Mouse (Mus musculus) macrophage (primary cell): Measurements from ENCODE around the gene Zfhx2. TPM values are rescaled to one million over a fixed set of nuclear protein-coding genes. Genes with fewer than 3 reads are reported as not detected.
"Not testable (repeated sequence)": the region's sequence is repeated elsewhere in the genome, so short reads cannot be mapped to it uniquely, and the experiment has no call there.

ENCODE experiments used
- H3K27ac ChIP-seq: fragments of 350-480 bp; formaldehyde crosslinking; 2 replicates; pipeline ENCODE4 v1.9.0; 2021
- H3K36me3 ChIP-seq: fragments of 350-480 bp; formaldehyde crosslinking; 2 replicates; pipeline ENCODE4 v1.9.0; 2021; ENCODE audit errors: inconsistent target
- H3K4me3 ChIP-seq: fragments of 350-480 bp; formaldehyde crosslinking; 2 replicates; pipeline ENCODE4 v1.9.0; 2021; ENCODE audit errors: inconsistent target
- H3K79me2 ChIP-seq: fragments of 350-480 bp; formaldehyde crosslinking; 2 replicates; pipeline ENCODE4 v1.9.0; 2021; ENCODE audit errors: inconsistent target
- WGBS: methylation state at CpG from one replicate; pipeline ENCODE4 v1.1.7; 2026; ENCODE audit warnings: inconsistent platforms; ENCODE audit not compliant: missing documents; 5-methylcytosine and 5-hydroxymethylcytosine counted together
- polyA plus RNA-seq: library from polyadenylated mRNA; stranded (reverse); fragments of 250-400 nt; gene quantifications from 3 replicates; pipeline ENCODE4 v1.2.4, GENCODE M21; 2018; ENCODE audit warnings: inconsistent platforms

The Zfhx2 gene
- polyA plus RNA-seq, 1 experiment from 2014 or later = 2.9 TPM

DNA sequence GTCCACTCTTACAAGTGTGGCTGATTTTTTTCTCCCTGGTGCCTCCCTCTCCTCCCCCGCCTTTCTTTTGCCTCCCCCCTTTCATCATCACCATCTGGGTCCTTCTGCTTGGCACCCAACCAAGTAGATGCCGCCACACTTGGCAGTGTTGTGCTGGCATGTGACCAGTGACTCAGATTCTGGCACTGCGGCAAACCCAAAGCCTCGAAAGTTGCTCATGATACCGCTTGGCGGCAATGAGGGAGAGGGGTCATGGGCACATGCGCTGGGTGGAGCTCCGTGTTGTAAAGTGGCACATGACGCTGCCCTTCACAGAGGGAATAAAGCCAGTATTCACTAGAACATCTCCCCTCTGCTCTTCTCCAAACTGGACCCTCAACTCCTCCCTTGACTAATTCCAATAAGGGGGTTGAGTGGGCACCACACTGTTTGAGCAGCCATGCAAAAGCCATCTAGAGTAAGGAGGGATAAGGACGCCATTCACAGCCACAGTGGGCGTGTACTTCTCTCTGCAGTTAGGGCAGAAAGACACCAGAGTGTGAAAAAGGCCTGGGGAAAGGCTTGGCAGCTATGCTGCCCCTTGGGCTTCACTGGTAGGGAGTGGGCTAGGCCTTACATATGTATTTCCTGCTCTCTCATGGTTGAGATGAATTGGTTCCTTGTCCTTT is 36.8 kb downstream of the Zfhx2 start:
- no peaks in the 10 kb centered on the region for H3K36me3 ChIP-seq
- H3K79me2 ChIP-seq = no peaks in the 10 kb centered on the region
- 9% methylated on average over 11 of the region's 11 CpGs for WGBS
- no peak overlapping the region for H3K4me3 ChIP-seq
- peak overlapping the region; percentile 39 for H3K27ac ChIP-seq

DNA sequence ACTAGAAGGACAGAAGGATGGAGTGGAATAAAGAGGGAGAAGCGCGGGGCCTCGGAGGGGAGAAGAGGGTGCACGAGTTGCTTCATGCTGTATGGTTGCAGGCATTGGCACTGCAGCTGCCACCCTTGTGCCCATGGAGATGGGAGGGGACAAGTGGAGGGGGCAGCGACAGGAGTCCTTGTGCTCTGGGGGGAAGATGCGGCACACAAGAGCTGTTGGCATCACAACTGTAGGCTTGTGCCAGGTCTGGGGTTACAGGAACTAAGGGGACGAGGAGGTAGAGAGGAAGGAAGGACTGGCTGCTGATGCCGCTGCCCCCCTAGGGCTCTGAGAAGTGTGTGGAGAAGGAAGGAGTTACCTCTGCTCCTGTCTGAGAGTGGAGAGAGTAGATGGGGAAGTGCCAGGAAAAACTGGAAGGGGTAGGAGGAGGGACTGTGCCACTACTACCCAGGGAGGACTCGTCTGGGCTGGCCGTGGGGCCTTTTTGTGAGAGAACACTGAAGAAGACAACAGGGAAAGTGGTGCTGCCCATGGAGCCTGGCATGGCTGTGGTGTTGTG is 37.9 kb downstream of the Zfhx2 start:
- Histone ChIP-seq H3K27ac (no peak overlapping the region), H3K79me2 (no peaks in the 10 kb centered on the region), H3K36me3 (no peaks in the 10 kb centered on the region), H3K4me3 (no peak overlapping the region)
- 37% methylated on average over 10 of the region's 10 CpGs for WGBS

GRCm38 (mm10) chr14:55053708-55054190 is 38.4 kb downstream of the Zfhx2 start:
- Histone ChIP-seq H3K4me3 (no peak overlapping the region), H3K27ac (no peak overlapping the region), H3K79me2 (no peaks in the 10 kb centered on the region), H3K36me3 (no peaks in the 10 kb centered on the region)
- WGBS = 81% methylated on average over 13 of the region's 17 CpGs

DNA sequence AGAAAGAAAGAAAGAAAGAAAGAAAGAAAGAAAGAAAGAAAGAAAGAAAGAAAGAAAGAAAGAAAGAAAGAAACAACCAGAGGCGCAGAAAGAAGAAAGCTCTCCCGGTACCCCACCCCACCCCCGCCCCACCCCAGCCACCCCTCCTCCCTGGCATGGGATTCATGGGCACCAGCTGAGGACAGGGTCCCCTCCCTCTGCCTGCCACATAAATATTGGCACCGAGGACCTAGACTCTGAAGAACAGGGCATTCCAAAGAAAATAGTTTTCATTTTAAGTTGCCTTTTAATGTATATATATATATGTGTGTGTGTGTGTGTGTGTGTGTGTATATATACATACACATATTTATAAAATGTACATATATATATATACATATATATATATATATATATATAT is 39.1 kb downstream of the Zfhx2 start:
- 86% methylated on average over 1 of the region's 4 CpGs for WGBS
- Histone ChIP-seq H3K4me3 (no peak overlapping the region), H3K36me3 (no peaks in the 10 kb centered on the region), H3K27ac (no peak overlapping the region), H3K79me2 (no peaks in the 10 kb centered on the region)

DNA sequence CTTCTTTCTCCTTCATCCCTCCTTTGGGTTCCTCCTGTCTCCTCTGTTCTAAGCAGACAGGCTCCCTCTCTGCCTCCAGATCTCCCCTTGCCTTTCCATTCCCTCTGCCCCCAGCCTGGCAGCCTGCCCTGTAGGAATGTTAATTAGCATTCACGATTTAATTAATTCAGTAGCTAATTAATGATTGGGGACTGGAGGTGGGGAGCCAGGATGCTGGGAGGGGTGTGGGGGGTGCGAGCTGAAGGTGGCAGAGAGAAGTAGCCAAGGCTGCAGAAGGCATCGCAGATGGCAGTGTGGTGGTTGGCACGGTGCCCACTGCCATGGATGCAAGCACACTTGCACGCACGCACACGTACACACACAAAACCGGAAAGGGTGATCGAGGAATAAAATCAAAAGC is 39.6 kb downstream of the Zfhx2 start:
- 68% methylated on average over 7 of the region's 9 CpGs for WGBS
- Histone ChIP-seq H3K4me3 (no peak overlapping the region), H3K79me2 (no peaks in the 10 kb centered on the region), H3K36me3 (no peaks in the 10 kb centered on the region), H3K27ac (no peak overlapping the region)

- no peak overlapping the region for H3K27ac ChIP-seq
- 91% methylated on average over 2 of the region's 2 CpGs for WGBS
These were observed 44.1 kb downstream of the Zfhx2 start for GRCm38 (mm10) chr14:55047971-55048531.

DNA sequence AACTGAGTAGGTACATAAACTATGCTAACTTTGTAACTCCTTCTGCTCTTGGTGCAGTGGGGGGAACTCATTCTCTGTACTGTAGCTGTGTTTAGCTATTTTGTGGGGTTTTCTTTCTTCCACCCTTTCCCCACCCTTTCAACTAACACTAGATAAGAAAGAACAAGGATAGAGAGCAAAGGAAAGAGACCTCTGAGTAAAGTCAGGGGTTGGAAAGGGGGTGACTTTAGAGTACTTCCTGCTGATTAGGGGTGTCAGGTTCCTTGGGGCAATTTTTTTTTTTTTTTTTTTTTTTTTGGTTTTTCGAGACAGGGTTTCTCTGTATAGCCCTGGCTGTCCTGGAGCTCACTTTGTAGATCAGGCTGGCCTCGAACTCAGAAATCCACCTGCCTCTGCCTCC is 48.4 kb downstream of the Zfhx2 start:
- H3K27ac ChIP-seq, H3K79me2 ChIP-seq, H3K4me3 ChIP-seq, H3K36me3 ChIP-seq: not testable (repeated sequence)
- WGBS = no CpG with 5 or more reads among the region's 2 CpGs

More at GRCm38 (mm10) chr14:55047971-55048531, 44.1 kb downstream of the Zfhx2 start:
- Histone ChIP-seq H3K36me3 (no peaks in the 10 kb centered on the region), H3K4me3 (no peak overlapping the region), H3K79me2 (no peaks in the 10 kb centered on the region)

GRCm38 (mm10) chr14:55032695-55033225 is 59.4 kb downstream of the Zfhx2 start:
- H3K27ac ChIP-seq = no peak overlapping the region
- WGBS = 84% methylated on average over 18 of the region's 19 CpGs
- H3K79me2 ChIP-seq = no peaks in the 10 kb centered on the region
- no peak overlapping the region for H3K4me3 ChIP-seq
- H3K36me3 ChIP-seq = no peaks in the 10 kb centered on the region

DNA sequence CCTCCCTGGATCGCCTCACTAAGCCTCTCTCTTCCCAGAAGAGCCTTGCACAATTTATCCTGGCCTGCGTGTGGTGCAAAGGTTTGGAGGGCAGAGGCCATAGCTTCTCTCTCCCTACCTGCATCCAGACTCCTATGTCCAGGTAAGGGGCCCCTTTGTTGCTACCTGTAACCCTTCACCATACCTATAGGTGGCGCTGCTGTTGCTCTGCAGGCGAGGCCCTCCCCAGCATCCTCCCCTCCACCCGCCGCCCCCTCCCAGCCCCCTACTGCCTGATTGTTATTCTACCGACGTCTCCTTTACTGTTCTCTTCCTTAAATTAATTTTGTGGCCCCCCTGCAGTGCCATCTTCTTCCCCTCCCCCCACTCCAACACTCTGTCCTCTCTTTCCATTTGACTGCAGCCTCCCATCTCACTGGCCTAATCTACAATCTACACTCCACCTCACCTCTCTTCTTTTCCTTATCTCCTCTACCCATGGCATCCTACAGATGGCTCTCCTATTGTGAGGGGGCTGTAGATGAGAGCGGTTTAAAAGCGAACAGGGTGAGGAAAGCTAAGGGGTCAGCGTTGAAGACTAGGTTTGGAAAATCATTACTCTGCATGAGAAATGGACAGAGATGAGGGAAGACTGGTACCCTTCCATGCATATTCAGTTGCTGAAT is 63.0 kb downstream of the Zfhx2 start:
- H3K36me3 ChIP-seq = peaks cover 11% of the 10 kb centered on the region; the same call in 1 of the 2 replicates
- no peaks in the 10 kb centered on the region for H3K79me2 ChIP-seq
- H3K27ac ChIP-seq = no peak overlapping the region
- WGBS = 43% methylated on average over 10 of the region's 11 CpGs
- no peak overlapping the region for H3K4me3 ChIP-seq

DNA sequence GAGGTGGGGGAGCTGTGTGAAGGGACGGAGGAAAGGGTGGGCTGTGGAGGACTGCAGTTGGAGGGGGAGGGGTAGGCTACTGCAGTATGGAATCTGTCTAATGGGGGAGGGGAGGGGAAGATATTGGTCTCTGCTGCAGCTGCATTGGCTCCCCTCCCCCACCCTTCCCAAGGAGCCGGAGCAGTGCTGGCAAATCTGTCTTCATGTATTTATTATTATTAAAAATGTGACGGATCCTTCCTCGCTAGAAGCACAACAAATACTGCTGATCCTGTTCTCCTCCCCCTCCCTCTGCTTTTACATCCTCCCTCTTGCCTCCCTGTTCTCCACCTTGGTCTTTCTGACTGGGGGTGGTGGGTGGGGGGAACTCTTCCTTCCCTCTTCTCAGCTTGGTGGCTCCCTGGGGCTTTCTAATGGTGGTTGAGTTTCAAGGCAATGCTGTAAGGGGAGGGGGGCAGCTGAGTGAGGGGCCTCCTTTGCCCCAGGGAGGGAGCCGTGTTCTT is 63.7 kb downstream of the Zfhx2 start:
- Histone ChIP-seq H3K27ac (no peak overlapping the region), H3K79me2 (no peaks in the 10 kb centered on the region), H3K36me3 (peaks cover 16% of the 10 kb centered on the region; the same call in 1 of the 2 replicates), H3K4me3 (no peak overlapping the region)
- WGBS = 85% methylated on average over 5 of the region's 5 CpGs

DNA sequence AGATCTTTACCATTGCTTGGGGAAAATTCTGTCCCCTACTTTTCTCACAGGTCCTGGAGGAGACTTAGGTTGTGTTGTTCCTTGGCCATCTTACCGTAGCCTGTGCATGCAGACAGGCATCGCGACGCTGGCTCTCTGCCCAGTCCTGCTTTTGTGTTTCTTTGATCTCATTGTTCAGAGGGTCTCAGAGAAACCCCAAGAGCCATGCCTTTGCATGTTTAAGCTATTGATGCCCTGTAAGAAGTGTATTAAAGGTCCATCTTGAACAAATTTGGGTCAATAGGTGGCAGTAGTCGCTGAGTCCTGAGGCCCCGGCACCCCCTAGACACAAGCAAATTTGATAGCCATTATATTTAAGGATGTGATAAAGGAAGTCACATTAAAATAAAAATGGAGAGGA is 64.5 kb downstream of the Zfhx2 start:
- 64% methylated on average over 6 of the region's 6 CpGs for WGBS
- Histone ChIP-seq H3K79me2 (no peaks in the 10 kb centered on the region), H3K36me3 (peaks cover 23% of the 10 kb centered on the region), H3K27ac (no peak overlapping the region), H3K4me3 (no peak overlapping the region)

GRCm38 (mm10) chr14:55027251-55027650 is 64.9 kb downstream of the Zfhx2 start:
- Histone ChIP-seq H3K79me2 (no peaks in the 10 kb centered on the region), H3K4me3 (no peak overlapping the region), H3K36me3 (peaks cover 27% of the 10 kb centered on the region), H3K27ac (no peak overlapping the region)
- WGBS = 83% methylated on average over 5 of the region's 5 CpGs

DNA sequence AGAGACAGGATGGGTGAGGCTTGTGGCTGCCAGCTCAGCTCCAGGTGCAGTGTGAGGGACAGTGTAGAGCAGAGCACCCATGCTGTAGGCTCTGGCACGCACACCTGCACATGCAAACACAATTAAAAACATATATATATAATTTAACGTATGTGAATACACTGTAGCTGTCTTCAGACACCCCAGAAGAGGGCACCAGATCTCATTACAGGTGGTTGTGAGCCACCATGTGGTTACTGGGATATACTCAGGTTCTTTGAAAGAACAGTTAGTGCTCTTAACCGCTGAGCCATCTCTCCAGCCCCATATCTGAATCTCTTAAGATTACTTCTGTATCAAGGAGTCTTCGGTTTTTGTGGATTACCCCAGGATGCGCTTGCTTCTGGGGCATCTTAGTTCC is 66.6 kb downstream of the Zfhx2 start:
- WGBS = 94% methylated on average over 5 of the region's 5 CpGs
- Histone ChIP-seq H3K27ac (no peak overlapping the region), H3K79me2 (no peaks in the 10 kb centered on the region), H3K36me3 (peaks cover 44% of the 10 kb centered on the region), H3K4me3 (no peak overlapping the region)

DNA sequence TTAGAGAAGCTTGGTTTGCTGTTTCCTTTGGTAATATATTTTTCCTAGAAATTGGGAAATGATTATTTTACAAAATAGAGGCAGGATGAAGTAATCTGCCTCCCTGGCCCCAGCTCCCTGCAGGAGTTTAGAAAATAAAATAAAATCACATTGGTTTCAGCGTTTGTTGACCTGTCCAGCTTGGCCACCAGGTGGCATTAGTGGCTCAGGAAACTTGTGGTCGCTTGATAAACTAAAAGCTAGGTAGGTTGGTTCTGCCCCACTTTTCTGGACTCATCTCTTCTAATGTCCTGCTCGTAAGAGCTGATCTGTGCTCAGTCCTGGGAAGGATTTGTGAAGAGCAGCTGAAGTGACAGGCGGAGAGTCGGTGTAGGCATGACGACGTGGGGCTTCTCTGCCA is 67.9 kb downstream of the Zfhx2 start:
- Histone ChIP-seq H3K36me3 (peaks cover 56% of the 10 kb centered on the region), H3K27ac (no peak overlapping the region), H3K79me2 (peaks cover 9% of the 10 kb centered on the region), H3K4me3 (no peak overlapping the region)
- 77% methylated on average over 7 of the region's 7 CpGs for WGBS
